Mouse (Mus musculus): ENCODE measurements at regions not wholly inside any gene's neighbourhood (a gene's known extent, or its start where the extent isn't known, plus 50 kb on each side); places are given as distances from the start of the nearest gene placed in this dataset.

DNA sequence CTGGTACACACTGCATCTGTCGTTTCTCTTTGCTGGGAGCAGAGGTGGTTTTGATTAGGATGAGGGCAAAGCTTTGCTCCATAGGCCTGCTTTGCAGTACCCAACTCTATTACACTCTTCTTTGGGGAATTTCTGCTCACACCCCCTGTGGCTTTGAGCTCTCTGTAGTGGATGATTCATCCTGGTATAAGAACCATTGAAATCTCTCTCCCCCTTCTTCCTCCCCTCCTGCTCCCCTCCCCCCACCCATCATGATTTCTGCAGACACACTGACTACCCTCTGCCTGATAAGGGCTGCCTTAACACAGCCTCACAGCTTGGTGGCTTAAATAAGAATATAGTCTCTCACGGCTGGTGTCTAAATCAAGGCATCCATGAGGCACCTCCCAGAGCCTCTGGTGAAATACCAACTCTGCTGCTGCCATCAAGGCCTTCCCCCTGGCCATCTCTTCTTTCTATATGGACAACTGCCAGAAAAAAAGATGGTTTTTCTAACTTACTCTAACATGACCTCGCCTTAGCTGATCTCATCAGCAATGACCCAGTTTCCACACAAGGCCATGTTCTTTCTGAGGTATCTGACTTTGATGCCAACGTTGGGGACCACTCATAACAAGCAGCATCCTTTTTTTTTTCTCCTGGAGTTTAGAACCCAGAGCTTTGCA lies 81.5 kb upstream of the Camk1g start:
- Histone ChIP-seq H3K4me2 (ENCODE audit: low read length) (no peak overlapping the region), H3K4me1 (ENCODE audit: control insufficient read depth, insufficient read depth, low read length) (peaks cover 21% of the 10 kb centered on the region), H3K36me3 (ENCODE audit: control insufficient read depth, insufficient read depth, low read length) (no peaks in the 10 kb centered on the region), H3K9me3 (ENCODE audit: control insufficient read depth, low read length) (no peaks in the 10 kb centered on the region), H3K27ac (replicated peaks; ENCODE audit: low read depth, low read length) (no peak overlapping the region), H3K4me3 (replicated peaks; ENCODE audit: low read depth, low read length) (no peak overlapping the region), H3K27me3 (ENCODE audit: control insufficient read depth, insufficient read depth, low read length) (no peaks in the 10 kb centered on the region), H3K9ac (replicated peaks; ENCODE audit: low read length) (no peak overlapping the region)
- 66% methylated on average over 4 of the region's 4 CpGs for WGBS
- no peak for ATAC-seq (ENCODE audit: low FRiP score, low TSS enrichment)
- DNase-seq: no peak

DNA sequence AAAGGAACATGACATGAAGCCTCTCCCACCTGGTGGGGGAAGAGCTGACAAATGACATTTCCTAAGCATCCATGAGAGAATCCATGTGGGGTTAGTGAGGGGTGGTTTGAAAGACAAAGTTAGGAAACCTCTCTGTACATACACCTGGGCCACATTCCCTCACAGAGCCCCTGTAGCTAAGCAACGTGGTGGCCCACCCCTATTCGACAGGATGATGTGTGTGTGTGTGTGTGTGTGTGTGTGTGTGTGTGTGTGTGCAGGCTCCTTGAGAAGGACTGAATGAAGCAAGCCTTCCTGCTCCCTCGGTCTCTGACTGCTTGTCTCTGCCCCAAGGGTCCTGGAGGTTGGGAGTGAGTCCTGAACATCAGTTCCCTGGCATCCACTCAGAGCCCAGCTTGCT lies 80.7 kb upstream of the Camk1g start:
- ATAC-seq (ENCODE audit: low FRiP score, low TSS enrichment): no peak
- no peak overlapping the region for H3K9ac ChIP-seq (replicated peaks; ENCODE audit: low read length)
- no peak overlapping the region for H3K4me2 ChIP-seq (ENCODE audit: low read length)
- 43% methylated on average over 3 of the region's 3 CpGs for WGBS
- H3K27me3 ChIP-seq (ENCODE audit: control insufficient read depth, insufficient read depth, low read length): no peaks in the 10 kb centered on the region
- peaks cover 21% of the 10 kb centered on the region for H3K4me1 ChIP-seq (ENCODE audit: control insufficient read depth, insufficient read depth, low read length)
- H3K9me3 ChIP-seq (ENCODE audit: control insufficient read depth, low read length): no peaks in the 10 kb centered on the region
- no peak for DNase-seq
- H3K4me3 ChIP-seq (replicated peaks; ENCODE audit: low read depth, low read length): no peak overlapping the region
- H3K36me3 ChIP-seq (ENCODE audit: control insufficient read depth, insufficient read depth, low read length): no peaks in the 10 kb centered on the region
- no peak overlapping the region for H3K27ac ChIP-seq (replicated peaks; ENCODE audit: low read depth, low read length)

GRCm38 (mm10) chr1:193450201-193450600 lies 80.1 kb upstream of the Camk1g start:
- Histone ChIP-seq H3K27me3 (ENCODE audit: control insufficient read depth, insufficient read depth, low read length) (no peaks in the 10 kb centered on the region), H3K36me3 (ENCODE audit: control insufficient read depth, insufficient read depth, low read length) (no peaks in the 10 kb centered on the region), H3K9me3 (ENCODE audit: control insufficient read depth, low read length) (no peaks in the 10 kb centered on the region), H3K4me3 (replicated peaks; ENCODE audit: low read depth, low read length) (no peak overlapping the region), H3K4me2 (ENCODE audit: low read length) (no peak overlapping the region), H3K27ac (replicated peaks; ENCODE audit: low read depth, low read length) (no peak overlapping the region; the same call in 1 of the 2 replicates), H3K4me1 (ENCODE audit: control insufficient read depth, insufficient read depth, low read length) (peaks cover 21% of the 10 kb centered on the region), H3K9ac (replicated peaks; ENCODE audit: low read length) (no peak overlapping the region)
- DNase-seq: peak; percentile 47
- ATAC-seq (ENCODE audit: low FRiP score, low TSS enrichment): no peak
- 67% methylated on average over 6 of the region's 6 CpGs for WGBS

GRCm38 (mm10) chr1:193449394-193450103 lies 79.5 kb upstream of the Camk1g start:
- H3K4me3 ChIP-seq (replicated peaks; ENCODE audit: low read depth, low read length): no peak overlapping the region
- DNase-seq: peak; percentile 89
- peak; percentile 68 for ATAC-seq (ENCODE audit: low FRiP score, low TSS enrichment)
- no peaks in the 10 kb centered on the region for H3K27me3 ChIP-seq (ENCODE audit: control insufficient read depth, insufficient read depth, low read length)
- H3K9me3 ChIP-seq (ENCODE audit: control insufficient read depth, low read length): no peaks in the 10 kb centered on the region
- no peak overlapping the region for H3K9ac ChIP-seq (replicated peaks; ENCODE audit: low read length)
- H3K36me3 ChIP-seq (ENCODE audit: control insufficient read depth, insufficient read depth, low read length): no peaks in the 10 kb centered on the region
- H3K27ac ChIP-seq (replicated peaks; ENCODE audit: low read depth, low read length): peak overlapping the region; percentile 65
- peaks cover 21% of the 10 kb centered on the region for H3K4me1 ChIP-seq (ENCODE audit: control insufficient read depth, insufficient read depth, low read length)
- no peak overlapping the region for H3K4me2 ChIP-seq (ENCODE audit: low read length)
- 13% methylated on average over 7 of the region's 7 CpGs for WGBS

DNA sequence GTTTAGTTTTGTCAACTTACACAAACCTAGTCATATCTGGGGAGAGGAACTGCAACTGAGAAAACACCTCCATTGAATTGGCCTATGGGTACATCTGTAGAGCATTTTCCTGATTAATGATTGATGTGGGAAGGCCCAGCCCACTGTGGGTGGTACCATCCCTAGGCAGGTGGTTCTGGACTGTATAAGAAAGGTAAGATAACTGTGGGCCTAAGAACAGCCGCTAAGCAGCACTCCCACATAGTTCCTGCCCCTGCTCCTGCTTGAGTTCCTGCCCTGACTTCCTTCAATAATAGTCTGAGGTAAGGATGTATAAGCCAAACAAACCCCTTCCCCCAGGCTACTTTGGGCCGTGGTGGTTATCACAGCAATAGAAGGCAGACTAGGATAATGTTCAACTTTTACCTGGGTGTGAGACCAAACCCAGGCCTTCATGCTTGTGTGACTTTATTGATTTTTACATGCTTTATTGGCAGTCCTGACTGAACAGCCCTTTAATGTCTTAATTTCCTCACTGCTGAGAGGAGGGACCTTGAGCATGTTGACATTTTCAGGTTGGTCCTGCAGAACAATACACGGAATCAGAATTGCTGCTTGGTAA lies 78.8 kb upstream of the Camk1g start:
- H3K9ac ChIP-seq (replicated peaks; ENCODE audit: low read length): no peak overlapping the region
- H3K27me3 ChIP-seq (ENCODE audit: control insufficient read depth, insufficient read depth, low read length): no peaks in the 10 kb centered on the region
- ATAC-seq (ENCODE audit: low FRiP score, low TSS enrichment) (no peak), DNase-seq (no peak)
- H3K27ac ChIP-seq (replicated peaks; ENCODE audit: low read depth, low read length): no peak overlapping the region
- H3K4me1 ChIP-seq (ENCODE audit: control insufficient read depth, insufficient read depth, low read length): peaks cover 21% of the 10 kb centered on the region
- WGBS: 75% methylated on average over 3 of the region's 3 CpGs
- no peaks in the 10 kb centered on the region for H3K36me3 ChIP-seq (ENCODE audit: control insufficient read depth, insufficient read depth, low read length)
- H3K4me2 ChIP-seq (ENCODE audit: low read length): no peak overlapping the region
- H3K4me3 ChIP-seq (replicated peaks; ENCODE audit: low read depth, low read length): no peak overlapping the region
- no peaks in the 10 kb centered on the region for H3K9me3 ChIP-seq (ENCODE audit: control insufficient read depth, low read length)

DNA sequence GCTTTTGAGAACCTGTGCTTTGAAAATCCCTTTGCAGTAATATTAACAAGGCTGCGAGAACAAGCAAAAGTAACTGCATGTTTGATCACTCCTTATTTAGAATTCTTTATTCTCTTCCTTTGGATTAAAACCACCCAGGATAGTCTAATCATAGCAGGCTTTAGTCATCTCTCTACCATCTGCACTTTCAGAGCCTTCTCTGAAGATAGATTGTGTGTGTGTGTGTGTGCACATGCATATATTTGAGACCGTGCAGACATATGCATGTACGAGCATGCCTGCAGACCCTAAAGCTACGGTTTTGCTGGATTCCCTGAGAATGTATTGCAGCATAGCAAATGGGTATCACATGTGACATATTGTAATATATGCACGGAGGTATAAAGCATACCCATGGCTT lies 77.5 kb upstream of the Camk1g start:
- Histone ChIP-seq H3K9me3 (ENCODE audit: control insufficient read depth, low read length) (no peaks in the 10 kb centered on the region), H3K4me2 (ENCODE audit: low read length) (no peak overlapping the region), H3K36me3 (ENCODE audit: control insufficient read depth, insufficient read depth, low read length) (no peaks in the 10 kb centered on the region), H3K27me3 (ENCODE audit: control insufficient read depth, insufficient read depth, low read length) (no peaks in the 10 kb centered on the region), H3K4me3 (replicated peaks; ENCODE audit: low read depth, low read length) (no peak overlapping the region), H3K27ac (replicated peaks; ENCODE audit: low read depth, low read length) (no peak overlapping the region), H3K9ac (replicated peaks; ENCODE audit: low read length) (no peak overlapping the region), H3K4me1 (ENCODE audit: control insufficient read depth, insufficient read depth, low read length) (peaks cover 21% of the 10 kb centered on the region)
- ATAC-seq (ENCODE audit: low FRiP score, low TSS enrichment): no peak
- DNase-seq: no peak
- WGBS: 84% methylated on average over 5 of the region's 5 CpGs

GRCm38 (mm10) chr1:193443964-193444676 lies 74.0 kb upstream of the Camk1g start:
- Histone ChIP-seq H3K27me3 (ENCODE audit: control insufficient read depth, insufficient read depth, low read length) (no peaks in the 10 kb centered on the region), H3K36me3 (ENCODE audit: control insufficient read depth, insufficient read depth, low read length) (no peaks in the 10 kb centered on the region), H3K9ac (replicated peaks; ENCODE audit: low read length) (no peak overlapping the region), H3K9me3 (ENCODE audit: control insufficient read depth, low read length) (no peaks in the 10 kb centered on the region), H3K4me1 (ENCODE audit: control insufficient read depth, insufficient read depth, low read length) (no peaks in the 10 kb centered on the region), H3K27ac (replicated peaks; ENCODE audit: low read depth, low read length) (no peak overlapping the region), H3K4me2 (ENCODE audit: low read length) (no peak overlapping the region), H3K4me3 (replicated peaks; ENCODE audit: low read depth, low read length) (no peak overlapping the region)
- DNase-seq (no peak), ATAC-seq (ENCODE audit: low FRiP score, low TSS enrichment) (no peak)
- 77% methylated on average over 1 of the region's 1 CpGs for WGBS

- DNase-seq (no peak), ATAC-seq (ENCODE audit: low FRiP score, low TSS enrichment) (no peak)
- no peaks in the 10 kb centered on the region for H3K36me3 ChIP-seq (ENCODE audit: control insufficient read depth, insufficient read depth, low read length)
- no peak overlapping the region for H3K4me2 ChIP-seq (ENCODE audit: low read length)
- 0% methylated on average over 1 of the region's 1 CpGs for WGBS
- no peaks in the 10 kb centered on the region for H3K27me3 ChIP-seq (ENCODE audit: control insufficient read depth, insufficient read depth, low read length)
- H3K9ac ChIP-seq (replicated peaks; ENCODE audit: low read length): no peak overlapping the region
- no peaks in the 10 kb centered on the region for H3K9me3 ChIP-seq (ENCODE audit: control insufficient read depth, low read length)
- H3K27ac ChIP-seq (replicated peaks; ENCODE audit: low read depth, low read length): no peak overlapping the region
- H3K4me1 ChIP-seq (ENCODE audit: control insufficient read depth, insufficient read depth, low read length): no peaks in the 10 kb centered on the region
- H3K4me3 ChIP-seq (replicated peaks; ENCODE audit: low read depth, low read length): no peak overlapping the region
These were observed 70.4 kb upstream of the Camk1g start for GRCm38 (mm10) chr1:193440512-193440911.
